Mouse (Mus musculus) right cerebral cortex, postnatal 36 days (tissue): ENCODE data around the gene Kdm4b.

ENCODE experiments used
- DNase-seq, 2 experiments: peaks; one replicate each; pipeline ENCODE4 v3.0.0; 2022; ENCODE audit warnings: low spot score in 2 of 2, mixed read lengths in 1 of 2

Gene Kdm4b

DNA sequence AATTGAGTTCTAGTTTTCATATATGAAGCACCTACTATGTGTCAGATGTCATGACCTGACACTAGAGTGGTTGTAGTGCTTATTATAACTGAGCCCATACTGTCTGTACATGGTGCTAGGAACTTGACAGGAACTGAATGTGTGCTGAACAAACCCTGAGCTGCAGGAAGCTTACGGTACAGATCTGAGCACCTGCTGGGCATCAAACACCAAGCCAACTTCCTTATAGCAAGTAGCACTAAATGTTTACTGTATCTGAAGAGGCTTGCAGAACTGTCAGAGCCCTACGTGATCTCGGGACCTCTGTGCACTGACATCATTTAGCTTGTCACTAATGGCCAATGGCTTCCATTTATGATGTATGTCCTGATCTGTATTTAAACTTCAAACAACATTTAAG is 105.7 kb downstream of the Kdm4b start:
- DNase-seq, result no peak

DNA sequence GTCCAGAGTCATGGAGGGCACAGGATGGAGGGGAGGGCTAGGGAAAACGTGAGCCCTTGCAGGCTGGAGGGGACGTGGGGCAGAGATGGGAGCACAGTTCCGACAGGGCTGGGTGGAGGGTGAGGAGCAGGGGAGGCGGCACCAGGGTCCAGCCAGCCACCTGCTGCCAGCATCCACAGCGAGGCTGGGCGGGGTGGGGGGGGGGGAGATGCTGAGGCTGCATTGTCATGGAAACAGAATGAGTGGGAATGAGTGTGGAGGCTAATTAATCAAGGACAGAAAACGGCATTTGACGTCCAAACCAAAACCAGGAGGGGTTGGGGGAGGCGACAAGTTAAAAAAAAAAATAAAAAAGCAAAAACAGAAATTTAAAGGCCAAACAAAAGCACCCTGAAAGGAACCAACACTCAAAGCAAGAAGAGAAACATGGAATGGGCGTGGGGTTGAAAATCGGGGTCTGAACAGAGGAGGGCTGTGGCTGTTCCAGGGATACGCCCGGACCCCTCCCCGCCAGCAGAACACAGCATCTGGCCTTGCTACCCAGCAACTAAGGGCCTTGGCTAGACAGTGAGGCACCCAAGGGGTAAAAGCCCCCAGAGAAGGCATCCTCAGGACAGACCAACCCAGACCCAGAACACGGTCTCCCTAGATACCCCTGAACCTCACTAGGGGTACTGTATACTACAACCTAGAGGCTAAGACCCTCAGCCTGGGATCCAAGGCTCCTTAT is 114.0 kb downstream of the Kdm4b start:
- no peak for DNase-seq

DNA sequence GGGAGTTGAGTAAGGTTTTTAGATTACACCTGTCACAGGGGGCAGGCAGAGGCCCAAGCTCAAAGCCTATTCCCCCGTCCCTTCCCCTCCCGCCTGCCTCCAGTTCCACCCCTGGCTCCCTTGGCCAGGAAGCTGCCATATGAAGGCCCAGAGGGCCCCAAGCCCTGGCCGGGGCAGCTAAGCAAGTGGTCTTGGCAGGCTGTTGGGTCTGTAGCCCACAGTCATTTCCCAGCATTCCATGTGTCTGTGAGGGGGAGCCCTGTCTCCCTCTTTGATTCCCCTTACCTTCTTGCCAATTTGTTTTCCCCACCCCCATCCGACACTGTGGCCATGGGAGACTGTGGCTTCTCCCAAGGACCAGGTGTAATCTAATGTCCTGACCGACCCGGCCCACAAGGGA is 116.5 kb downstream of the Kdm4b start:
- DNase-seq, result no peak

DNA sequence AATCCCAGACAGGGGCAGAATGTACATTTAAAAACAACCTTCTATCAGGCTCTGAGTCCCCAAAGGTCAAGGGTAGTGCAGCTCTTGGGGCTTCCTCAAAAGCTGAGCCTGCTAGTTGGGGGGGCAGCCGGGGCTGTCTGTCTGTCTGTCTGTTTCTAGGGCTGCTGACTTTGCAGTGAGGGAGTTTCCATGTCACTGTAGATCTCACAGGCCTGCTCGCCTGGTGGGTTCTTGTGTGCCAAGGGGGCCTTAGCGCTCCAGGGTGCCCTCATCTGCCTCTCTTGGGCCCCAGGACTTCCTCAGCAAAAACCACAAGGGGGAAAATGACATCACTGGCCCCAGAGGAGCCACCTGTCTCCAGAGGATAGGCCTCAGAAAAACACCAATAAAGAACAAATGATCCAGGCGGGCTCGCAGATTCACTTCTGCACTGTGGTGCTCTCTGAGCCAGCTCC is 117.5 kb downstream of the Kdm4b start:
- no peak for DNase-seq

DNA sequence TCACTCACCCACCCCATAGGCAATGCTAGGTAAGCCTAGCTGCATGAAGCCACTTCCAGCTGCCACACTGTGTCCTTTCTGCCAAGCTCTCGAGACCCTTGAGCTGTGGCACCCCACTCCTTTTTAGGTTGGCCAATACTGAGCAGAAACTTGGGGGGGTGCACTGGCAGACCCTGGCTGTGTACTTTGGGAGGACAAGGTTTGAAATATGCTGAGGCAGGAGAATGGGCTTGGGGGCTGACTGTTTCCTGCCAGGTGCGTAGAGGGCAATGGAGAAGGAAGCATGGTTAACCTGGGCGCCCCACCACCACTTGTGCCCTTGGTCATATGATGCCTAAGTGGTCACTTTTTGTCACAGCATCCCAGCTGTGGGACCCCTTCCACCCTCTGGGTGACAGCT is 118.9 kb downstream of the Kdm4b start:
- DNase-seq, result no peak

DNA sequence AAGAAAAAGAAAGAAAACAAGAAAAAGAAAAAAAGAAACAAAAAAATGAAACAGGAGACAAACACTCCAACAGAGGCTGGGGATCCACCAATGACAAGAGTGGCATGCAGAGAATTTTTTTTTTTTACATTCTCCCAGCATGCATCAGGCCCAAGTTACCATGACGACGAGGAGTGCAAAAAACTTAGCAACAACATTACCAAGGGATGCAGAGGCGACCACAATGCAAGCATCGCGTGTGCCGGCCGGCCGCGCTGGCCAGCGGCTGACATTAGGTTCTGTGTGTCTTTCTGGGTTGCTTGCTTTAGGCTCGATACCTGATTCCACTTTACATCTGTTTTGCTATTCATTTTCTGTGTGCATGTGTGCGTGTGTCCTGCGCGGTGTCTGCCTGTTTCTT is 119.5 kb downstream of the Kdm4b start:
- DNase-seq, result peak; percentile 58

DNA sequence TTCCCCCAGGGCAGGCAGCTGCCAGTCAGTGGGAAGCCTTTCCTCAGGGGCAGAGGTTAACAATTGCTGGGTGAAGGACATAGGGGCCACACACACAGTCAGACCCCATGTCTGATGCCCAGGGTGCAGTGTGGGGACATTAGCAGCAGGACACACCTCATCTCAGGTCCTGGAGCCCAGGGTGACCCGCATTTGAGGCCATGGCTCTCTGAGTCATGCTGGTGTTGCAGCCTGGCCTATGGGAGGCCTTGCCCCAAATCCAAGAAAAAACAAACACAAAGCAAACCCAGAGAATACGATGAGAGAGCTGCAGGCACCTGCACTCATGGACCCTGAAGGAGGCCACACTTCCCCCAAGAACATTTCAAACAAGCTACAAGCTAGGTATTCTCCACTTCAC is 121.9 kb downstream of the Kdm4b start:
- no peak for DNase-seq
